Mouse (Mus musculus) brain, embryonic 14.5 days (tissue): Measurements from ENCODE around the gene Trappc10. TPM values are rescaled to one million over a fixed set of nuclear protein-coding genes. Genes with fewer than 3 reads are reported as not detected.

Experiments
- DNase-seq: peaks from one replicate; pipeline ENCODE4 v3.0.0-alpha.2; 2011; ENCODE audit warnings: low read depth
- CTCF ChIP-seq: fragments of 200-500 bp; IDR thresholded peaks from 2 replicates; pipeline ENCODE4 v1.5.1; 2012; ENCODE audit warnings: inconsistent platforms, mild to moderate bottlenecking, moderate library complexity, borderline replicate concordance; ENCODE audit not compliant: insufficient read depth, insufficient read length; ENCODE audit errors: extremely low read depth
- POLR2A ChIP-seq: fragments of 200-500 bp; IDR thresholded peaks from 2 replicates; pipeline ENCODE4 v1.6.1; 2012; ENCODE audit warnings: mild to moderate bottlenecking, inconsistent platforms, borderline replicate concordance; ENCODE audit not compliant: poor library complexity, insufficient read depth, insufficient read length, severe bottlenecking; ENCODE audit errors: extremely low read depth
- polyA plus RNA-seq: library from polyadenylated mRNA; depleted of rRNA; stranded (reverse); fragments of >200 nt; gene quantifications from 2 replicates; pipeline ENCODE4 v1.2.3, GENCODE M21; 2012

The Trappc10 gene
- polyA plus RNA-seq, 1 experiment = 65.5 TPM

DNA sequence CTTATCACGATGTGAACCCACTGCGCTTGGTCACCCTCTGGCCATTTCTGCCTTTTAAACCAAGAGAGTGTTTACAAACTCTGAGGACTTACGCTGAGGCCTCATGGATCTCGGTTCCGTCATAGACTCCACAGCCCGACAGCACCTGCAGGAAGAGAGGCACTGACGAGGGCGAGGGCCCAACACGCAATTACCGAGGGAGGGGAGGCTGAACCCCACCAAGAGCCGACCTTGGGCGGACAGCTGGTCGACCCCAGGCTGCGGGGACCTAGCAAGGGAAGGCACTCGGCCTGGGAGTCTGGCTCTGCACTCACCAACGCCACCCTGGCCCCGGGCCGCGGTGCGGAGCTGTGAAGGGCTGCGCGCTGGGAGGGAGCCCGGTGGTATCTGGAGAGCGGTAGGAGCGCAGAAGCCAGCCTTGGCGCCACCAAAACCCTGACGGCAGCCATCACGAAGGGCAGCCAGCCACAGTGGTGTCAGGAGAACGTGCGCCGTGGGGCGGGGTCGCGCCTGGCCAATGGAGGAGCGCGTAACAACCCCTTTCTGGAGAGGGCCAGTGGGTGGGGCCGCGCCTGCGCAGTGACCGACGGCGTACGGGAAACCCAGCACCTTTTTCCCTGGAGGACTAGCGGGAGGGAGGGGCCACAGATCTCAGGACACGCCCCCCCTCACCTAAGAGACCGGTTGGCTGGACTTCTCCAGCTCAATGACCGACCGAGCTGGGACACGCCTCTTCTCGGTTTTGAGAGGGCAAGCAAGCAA lies 75.0 kb downstream of the Trappc10 start, which contains the start of gene D10Jhu81e:
TSS of gene D10Jhu81e (minus strand) at position 502 of the 762 bp plus-strand sequence.
- peak; percentile 99 for DNase-seq

DNA sequence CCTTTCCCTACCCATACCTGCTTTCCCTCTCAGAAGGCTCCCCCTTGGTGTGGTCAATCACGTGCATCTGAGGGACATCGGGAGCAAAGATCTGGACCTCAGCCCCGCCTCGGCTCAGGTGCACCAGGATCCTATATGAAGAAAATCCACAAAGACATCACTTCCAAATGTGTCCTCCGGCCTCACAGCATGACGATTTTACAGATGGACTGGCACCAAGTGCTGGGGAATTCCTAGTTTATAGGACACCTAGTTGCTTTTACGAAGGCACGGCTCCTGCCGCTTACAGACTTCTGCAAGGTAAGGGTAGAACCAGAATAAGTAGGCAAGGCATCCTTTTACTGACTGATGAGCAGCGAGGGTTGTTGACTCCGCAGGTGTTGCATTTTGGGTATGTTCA lies 75.6 kb downstream of the Trappc10 start:
- no peak for TF ChIP-seq POLR2A
- no peak for TF ChIP-seq CTCF
- no peak for DNase-seq

More for the DNA sequence above, 75.0 kb downstream of the Trappc10 start, which contains the start of gene D10Jhu81e:
- TF ChIP-seq CTCF (no peak), POLR2A (peak; percentile 43; the same call in 1 of the 2 replicates)

DNA sequence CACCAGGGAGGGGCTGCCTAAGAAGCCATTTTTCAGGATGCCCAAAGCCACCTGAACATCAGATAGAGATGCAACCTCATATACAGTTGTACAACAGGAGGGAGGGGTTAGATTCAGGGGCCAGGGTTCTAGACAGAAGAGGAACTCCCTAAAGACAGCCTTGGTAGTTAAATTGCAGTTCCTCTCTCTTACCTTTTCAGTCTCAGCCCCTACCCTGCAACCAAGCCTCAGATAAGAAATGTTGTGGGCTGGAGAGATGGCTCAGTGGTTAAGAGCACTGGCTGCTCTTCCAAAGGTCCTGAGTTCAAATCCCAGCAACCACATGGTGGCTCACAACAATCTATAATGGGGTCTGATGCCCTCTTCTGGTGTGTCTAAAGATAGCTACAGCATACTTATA lies 76.7 kb downstream of the Trappc10 start:
- TF ChIP-seq CTCF (no peak), POLR2A (no peak)
- DNase-seq = no peak

DNA sequence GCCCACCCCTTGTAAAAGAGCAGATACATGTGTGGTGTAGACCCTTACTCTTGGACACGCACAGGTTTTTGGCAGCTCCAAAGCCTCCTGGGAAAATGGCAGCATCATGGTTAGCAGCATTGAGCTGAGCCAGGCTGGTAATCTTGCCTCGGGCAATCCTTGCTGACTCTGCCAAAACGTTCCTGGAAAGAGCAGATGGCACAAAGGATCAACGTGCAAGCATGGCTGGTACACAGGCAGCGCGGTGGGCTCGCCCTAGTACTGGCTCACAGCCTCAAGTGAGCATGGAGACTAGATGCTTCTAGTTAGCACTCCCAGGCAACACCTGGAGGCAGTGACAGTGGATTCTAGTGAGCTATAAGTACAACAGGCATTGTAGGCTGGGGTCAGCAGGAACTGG lies 77.1 kb downstream of the Trappc10 start:
- peak; percentile 65 for DNase-seq
- no peak for TF ChIP-seq POLR2A
- no peak for TF ChIP-seq CTCF

DNA sequence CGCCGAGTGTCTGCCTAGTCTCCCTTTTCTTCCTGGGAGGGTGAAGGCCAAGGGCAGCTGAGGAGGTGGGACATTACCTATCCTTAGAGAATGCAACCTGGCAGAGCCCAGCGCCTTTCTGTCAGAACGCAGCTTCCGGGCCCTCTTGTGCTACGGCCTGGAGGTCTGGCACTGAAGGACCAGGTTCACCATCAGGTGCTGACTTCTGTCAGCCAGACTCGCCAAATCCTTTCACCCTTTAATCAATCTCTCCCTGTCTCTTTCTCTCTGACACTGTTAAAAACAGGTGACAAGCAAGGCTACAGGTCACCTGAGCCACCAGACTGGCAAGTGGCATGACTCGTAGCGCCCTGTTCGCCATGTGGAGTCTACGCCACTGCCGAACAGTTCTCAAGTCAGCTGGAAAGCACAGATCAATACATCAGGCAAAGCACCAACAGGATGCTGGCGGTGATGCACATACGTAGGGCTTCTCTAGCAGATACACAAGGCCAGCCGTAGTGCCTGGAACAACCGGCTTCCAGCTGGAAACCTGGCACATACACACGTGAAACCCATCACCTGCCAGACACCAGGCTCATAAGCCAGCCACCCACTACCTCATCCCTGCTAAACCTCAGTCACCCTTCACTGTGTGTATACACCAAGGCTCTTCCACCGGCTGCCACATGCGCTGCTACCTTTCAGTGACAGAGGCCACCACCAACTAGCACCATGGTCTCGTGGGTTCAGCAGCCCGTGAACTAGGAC lies 79.0 kb downstream of the Trappc10 start:
- no peak for DNase-seq
- TF ChIP-seq POLR2A (no peak), CTCF (no peak)

DNA sequence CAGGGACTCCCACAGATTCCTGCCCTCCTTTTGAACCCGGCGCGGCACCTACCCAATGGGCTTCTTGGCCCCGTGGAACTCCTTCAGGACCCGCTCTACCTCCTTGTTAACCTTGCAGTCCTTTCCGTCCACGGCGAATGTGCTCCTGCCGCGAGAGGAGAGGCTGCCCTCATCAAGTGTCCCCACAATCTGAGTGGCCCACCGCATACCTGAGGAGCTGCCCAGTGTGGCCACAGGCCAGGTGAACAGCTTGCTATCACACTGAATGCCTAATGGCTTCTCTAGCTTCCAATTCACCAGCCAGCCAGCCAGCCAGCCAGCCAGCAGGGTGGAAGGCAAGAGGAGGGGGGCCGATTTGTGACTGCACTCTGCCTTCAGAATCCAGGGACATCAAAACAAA lies 79.7 kb downstream of the Trappc10 start:
- DNase-seq = no peak
- TF ChIP-seq CTCF (no peak), POLR2A (no peak)

DNA sequence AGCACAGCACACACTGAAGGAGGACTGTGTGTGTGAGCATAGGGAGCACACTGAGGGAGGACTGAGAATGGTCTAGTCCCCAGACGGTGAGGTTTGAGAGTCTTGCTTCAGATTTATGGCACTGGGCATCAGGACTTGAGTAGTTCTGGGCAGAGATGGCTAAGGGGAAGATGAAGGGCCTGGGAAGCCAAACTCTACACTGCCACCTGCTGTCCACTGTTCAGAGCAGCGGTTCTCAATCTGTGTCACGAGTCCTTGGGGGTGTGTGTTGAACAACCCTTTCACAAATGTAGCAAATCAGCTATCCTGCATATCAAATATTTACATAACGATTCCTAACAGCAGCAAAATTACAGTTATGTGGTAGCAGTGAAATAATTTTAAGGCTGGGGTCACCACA lies 80.5 kb downstream of the Trappc10 start:
- peak; percentile 69 for DNase-seq
- TF ChIP-seq CTCF (peak; percentile 85), POLR2A (no peak)

DNA sequence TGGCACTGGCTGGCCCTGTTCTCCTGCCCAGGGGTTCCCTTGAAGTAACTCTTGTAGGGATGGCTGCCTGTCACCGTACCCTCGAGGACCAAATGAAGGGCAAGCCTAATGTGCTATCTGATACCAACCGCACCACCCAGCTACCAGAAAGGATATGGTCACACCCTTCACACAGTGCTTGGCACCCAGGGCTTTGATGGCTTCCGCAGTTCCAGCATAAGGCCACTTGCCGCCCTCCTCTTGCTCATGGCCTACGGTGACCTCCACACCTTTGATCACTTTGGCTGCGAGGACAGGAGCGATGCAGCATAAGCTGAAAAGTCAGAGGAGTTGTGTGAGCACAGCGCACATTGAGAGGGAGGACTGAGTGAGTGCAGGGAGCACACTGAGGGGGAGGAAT lies 81.2 kb downstream of the Trappc10 start:
- TF ChIP-seq CTCF (no peak), POLR2A (no peak)
- no peak for DNase-seq

DNA sequence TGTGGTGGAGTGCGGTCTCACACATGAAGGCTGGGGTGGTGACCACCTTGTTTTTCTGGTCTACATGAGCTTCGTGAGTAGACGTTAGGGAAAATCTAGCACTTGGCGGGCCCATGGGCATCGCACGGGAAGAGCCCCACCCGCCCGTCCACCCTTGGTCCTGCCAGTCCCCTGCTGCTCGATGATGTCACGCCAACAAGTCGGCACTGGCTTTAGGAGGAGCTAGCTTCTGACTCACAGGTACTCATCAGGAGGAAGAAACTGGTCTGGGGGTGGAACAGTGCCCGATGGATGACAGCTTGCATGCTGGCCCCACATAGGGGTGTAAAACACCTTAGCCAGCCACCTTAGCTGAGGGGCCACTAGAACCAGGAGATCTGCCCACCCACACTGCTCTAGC lies 81.8 kb downstream of the Trappc10 start:
- no peak for TF ChIP-seq CTCF
- TF ChIP-seq POLR2A = no peak
- DNase-seq = no peak

DNA sequence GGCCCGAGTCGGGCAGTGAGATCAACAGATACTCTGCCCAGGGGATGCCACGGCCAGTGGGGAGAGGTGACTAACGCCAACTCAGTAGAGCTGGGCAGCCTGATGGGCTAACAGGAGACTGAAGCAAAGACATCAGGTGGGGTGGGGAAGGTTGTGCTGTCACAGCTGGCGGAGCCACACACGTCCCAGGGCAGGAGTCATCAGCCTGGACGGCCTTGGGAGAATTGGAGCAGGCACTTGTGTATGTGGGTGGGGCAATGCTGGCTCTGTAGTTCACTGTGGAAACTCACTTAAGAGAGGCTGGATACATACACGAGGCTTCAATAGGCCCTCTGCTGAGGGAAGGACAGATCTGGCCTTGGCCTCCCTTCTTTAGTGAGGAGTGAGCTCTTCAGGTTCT lies 83.3 kb downstream of the Trappc10 start:
- no peak for TF ChIP-seq POLR2A
- TF ChIP-seq CTCF = no peak
- no peak for DNase-seq

DNA sequence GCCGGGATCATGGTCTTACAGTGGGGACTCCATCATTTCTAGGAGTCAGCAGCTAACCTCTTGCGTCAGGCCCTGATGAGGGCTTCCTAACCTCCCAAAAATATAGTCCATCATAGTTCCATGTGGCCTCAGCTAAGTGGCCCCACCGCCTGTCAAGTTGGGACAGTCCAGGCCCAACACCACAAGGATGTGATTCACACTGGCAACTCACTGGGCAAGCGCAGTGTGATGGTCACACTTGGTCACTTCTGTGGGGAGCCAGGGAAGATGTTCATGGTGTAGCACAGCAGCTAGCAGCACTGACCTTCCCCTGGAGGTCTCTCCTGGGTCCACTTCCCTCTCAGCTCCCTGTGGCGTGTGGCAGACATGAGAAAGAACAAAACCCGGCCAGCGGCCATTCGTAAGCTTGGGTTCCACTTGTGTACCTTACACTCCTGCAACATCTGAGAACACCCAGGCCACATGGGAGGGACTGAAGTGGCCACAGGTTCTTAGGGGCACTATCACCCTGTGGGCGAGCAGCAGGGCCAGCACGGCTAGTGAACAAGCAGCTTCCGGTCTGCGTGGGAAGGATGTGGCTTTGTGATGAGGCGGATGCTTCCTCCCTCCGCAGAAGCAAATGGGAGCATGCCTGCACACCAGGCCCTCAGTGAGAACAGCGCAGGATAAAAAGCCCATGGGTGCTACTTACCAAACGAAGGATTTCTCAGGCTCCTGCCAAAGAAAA lies 83.9 kb downstream of the Trappc10 start:
- no peak for DNase-seq
- TF ChIP-seq CTCF (no peak), POLR2A (no peak)
